Mouse (Mus musculus): ENCODE measurements around the gene Ddx5.

- no peak for TF ChIP-seq GABPA (IDR thresholded peaks at IDR 0.05; ENCODE audit: insufficient replicate concordance, low read depth, low read length)
- TF ChIP-seq CTCF (conservative IDR thresholded peaks at IDR 0.05 in 1 of 2, IDR thresholded peaks at IDR 0.05 in 1 of 2; ENCODE audit: low read depth in 2 of 2, low read length in 2 of 2), result no peak
- TF ChIP-seq ZKSCAN1 (IDR thresholded peaks at IDR 0.05; ENCODE audit: borderline replicate concordance, low read depth, low read length), result no peak
- TF ChIP-seq POLR2A (IDR thresholded peaks at IDR 0.05; ENCODE audit: low read depth, low read length), result no peak
- TF ChIP-seq MEF2A (IDR thresholded peaks at IDR 0.05; ENCODE audit: borderline replicate concordance, low read depth, low read length), result no peak
- TF ChIP-seq IRF4 (IDR thresholded peaks at IDR 0.05; ENCODE audit: low read depth, low read length), result no peak
- TF ChIP-seq MAX (IDR thresholded peaks at IDR 0.05; ENCODE audit: low read length), result no peak
- TF ChIP-seq ZNF384 (IDR thresholded peaks at IDR 0.05; ENCODE audit: low read depth, low read length), result no peak
- TF ChIP-seq USF1 (IDR thresholded peaks at IDR 0.05; ENCODE audit: low read depth, low read length), result no peak
- TF ChIP-seq NELFE (IDR thresholded peaks at IDR 0.05; ENCODE audit: low read depth, low read length), result no peak
- no peak for TF ChIP-seq MAZ (IDR thresholded peaks at IDR 0.05; ENCODE audit: low read depth, low read length)
- no peak for TF ChIP-seq POLR2AphosphoS2 (IDR thresholded peaks at IDR 0.05; ENCODE audit: low read depth, low read length)
- no peak for TF ChIP-seq UBTF (IDR thresholded peaks at IDR 0.05; ENCODE audit: low read depth, low read length)
- no peak for TF ChIP-seq CHD2 (IDR thresholded peaks at IDR 0.05; ENCODE audit: low read length)
Measured at GRCm38 (mm10) chr11:106812410-106813136, 23.6 kb upstream of the Ddx5 start.
